Mouse (Mus musculus) thymus, postnatal 14 days (tissue): ENCODE measurements around the gene Tyms.
"Not testable (repeated sequence)": the region's sequence is repeated elsewhere in the genome, so short reads cannot be mapped to it uniquely, and the experiment has no call there.

Source experiments
- DNase-seq: peaks from one replicate; pipeline ENCODE4 v3.0.0; 2021

The Tyms gene

DNA sequence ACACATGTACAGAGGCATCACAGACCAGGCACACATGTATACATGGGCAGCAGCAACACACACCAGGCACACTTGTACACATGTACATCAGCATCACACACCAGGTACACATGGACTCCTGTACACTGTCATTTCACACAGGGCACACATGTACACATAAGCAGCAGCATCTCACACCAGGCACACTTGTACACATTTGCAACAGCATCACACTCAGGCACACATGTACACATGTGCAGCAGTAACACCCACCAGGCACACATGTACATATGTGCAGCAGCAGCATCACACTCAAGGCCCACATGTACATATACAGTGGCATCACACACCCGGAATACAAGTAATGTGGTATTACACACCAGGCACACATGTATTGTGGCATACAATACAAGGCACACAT, 24.8 kb upstream of the Tyms start:
- DNase-seq: no peak

DNA sequence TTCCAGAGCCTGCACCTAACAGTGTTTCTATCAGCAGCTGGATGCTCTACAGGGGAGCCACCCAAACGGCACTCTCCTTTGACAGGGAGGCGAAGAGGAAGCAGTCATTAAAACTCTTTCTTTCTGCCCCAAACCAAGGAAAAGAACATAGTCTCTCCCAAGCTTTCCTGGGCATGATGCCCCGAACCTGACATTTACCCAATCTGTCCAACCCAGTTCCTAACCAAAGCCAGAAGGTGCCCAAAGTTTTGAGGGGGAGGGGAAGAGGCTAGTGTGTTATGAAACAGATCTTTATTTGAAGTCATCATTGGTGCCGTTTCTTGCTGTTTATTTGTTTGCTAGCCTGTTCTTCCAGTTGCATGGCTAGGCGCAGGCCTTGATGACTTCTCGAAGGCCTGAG, 22.3 kb upstream of the Tyms start:
- DNase-seq: no peak

DNA sequence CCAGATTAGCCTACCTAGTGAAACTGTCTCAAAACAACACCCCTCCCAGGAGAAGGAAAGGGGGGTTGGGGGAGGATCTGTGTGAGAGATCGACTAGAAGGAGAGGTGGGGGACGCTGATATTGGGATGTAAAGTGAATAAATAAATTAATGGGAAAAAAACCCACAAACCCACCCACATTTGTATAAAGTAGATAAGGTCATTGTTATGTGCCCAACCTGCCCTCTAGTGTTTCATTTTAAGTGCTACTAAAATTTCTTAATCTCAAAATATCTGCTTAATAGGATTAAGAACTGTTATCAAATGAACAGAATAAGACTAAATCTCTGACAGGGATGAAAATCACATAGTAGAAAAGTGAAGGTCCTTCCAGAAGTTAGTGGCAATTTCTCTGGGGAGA, 21.0 kb upstream of the Tyms start:
- DNase-seq: no peak

DNA sequence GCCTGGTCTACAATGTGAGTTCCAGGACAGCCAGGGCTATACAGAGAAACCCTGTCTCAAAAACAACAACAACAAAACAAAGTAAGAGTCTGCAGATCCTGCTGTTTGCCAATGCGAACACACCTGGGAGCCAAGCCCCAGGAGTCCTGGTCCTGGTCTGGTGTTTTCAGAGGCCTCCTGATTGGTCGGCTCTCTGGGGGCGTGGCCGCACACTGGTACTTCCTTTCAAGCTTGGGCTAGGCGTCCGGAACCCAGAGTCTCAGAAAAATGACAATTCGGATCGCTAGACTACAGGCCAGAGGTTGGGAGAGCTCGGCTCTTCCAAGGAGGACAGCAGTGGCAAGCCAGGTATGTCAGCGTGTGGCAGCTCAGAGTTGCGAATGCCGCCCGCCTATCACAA, 19.3 kb upstream of the Tyms start:
- DNase-seq: no peak

DNA sequence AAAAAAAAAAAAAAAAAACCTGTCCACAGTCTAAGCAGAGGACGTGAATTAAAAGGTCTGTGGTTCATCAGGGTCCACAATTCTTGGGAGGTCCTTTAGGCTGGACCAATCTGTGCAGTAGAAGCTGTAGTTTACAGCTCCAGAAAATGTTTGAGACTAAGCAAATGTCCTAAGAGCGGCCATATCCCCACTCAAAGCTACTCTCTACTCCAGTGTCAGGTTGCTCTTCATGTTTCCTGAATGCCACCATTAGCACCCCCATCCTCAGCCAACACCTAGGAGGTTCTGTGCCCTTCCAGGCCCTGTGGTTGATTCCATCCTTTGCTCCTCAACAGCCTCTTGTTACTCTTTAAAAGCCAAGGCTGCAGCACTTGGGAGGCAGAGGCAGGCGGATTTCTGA, 1.0 kb downstream of the Tyms start:
- DNase-seq: no peak

DNA sequence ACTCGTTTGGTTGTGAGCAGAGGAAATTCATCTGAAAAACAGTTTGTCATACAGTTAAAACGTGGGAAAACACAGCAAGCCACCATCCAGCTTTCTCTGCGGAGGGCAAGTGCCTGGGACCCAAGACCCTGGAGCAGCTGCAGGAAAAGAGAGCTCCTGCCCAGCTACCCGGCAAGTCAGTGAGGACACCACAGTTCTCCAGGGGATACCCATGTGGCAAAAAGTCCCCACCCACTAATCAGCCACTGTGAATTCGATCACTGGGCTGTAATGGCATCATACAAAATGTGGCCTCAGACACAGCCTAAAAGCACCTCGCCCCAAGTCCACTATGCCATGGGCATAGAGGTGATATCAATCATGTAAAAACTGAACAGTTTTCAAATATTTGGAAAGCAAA, 1.7 kb downstream of the Tyms start:
- DNase-seq: no peak

DNA sequence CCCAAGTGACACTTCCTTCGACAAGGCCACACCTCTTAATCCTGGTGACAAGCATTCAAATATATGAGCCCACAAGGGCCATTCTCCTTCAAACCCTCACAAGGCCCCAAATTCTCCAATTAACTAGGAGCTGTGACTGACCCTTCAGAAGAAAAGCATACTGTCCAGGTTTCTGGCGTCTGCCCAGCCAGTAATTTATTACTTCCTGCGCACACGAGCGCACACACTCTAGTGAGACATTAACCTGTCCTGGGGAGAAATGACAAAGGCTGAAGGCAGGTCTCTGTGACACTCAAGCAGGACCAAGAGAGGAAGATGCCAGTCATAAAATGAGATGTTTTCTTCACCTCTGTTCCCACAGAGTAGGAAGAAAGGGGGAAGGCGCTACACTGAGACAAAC, 5.7 kb downstream of the Tyms start:
- no peak for DNase-seq

DNA sequence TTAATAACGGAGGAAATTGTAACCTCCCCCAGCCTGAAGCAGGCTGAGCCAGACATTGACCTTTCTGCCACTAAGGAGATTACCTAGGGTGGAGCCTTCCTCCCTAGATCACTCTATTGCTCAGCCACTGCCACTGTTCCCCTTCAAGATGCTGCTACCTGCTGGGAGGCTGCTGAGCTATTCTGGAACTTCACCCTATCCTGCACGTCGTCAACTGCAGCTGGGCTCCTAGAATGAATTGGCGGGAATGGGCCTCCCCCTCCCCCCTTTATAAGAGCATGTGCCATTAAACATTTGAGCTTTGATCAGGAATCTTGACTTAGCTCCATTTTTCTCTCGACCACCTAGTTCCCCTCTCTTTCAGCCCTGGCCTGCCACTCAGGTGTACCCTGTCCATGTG, 13.8 kb downstream of the Tyms start:
- DNase-seq: not testable (repeated sequence)

DNA sequence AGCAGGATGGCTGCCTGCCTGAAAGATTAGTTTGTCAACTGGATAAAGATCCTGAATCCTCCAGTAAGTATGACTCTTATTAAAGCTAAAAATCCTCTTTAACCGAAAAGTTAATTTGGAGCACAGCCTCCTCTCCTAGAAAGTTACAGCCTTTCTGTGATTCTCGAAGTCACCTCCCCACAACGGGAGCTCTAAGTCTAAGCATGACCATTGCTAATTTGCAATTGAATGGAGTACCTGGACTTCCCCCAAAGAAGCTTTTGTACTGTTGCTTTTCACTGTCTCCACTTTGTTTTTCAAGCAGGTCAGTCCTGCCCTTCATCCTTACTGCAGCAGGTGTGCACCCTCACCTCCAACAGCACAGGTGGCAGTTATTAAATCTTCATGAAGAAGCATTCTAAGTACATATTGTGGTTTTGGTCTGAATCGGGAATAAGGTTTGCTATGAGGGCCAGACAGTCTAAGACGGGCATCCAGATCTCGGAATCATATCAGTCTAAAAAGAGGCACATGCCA, 15.1 kb downstream of the Tyms start:
- no peak for DNase-seq

DNA sequence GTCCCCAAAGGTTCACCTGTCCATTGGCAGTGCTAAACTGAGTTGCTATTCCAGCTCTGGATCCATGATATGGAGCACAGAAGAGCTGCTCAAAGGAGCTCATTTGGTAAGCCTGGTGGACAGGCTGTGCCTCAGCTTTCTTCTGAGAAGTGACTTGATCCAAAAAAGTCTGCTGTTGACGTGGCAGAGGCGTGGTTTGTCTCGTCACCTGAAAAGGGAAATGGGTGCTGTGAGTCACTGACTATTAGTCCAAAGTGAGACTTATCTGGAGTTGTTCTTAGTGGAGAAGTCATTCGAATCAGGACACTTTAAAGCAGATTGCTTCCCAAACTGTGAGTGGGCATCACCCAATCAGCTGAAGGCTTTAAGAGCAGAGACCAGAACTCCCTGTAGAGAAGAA, 33.6 kb downstream of the Tyms start:
- DNase-seq: not testable (repeated sequence)

DNA sequence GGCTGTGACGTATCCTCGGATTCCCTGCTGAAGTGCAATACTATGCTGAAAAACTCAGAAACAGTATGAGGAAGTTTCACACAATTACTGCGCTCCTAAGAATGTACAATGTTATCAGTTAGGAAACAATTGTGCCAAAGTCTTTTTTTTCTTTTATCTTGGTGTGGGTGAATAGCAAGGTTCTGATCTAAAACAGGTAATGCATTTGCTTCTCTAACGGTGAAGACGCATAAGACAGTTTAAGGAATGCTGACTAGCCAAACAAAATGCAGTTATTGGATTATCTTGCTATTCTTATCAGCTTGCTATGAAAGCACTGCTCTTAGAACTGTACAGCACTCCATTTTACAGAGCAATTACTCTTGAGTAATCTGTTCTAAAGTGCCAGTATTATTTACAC, 34.1 kb downstream of the Tyms start:
- not testable (repeated sequence) for DNase-seq

DNA sequence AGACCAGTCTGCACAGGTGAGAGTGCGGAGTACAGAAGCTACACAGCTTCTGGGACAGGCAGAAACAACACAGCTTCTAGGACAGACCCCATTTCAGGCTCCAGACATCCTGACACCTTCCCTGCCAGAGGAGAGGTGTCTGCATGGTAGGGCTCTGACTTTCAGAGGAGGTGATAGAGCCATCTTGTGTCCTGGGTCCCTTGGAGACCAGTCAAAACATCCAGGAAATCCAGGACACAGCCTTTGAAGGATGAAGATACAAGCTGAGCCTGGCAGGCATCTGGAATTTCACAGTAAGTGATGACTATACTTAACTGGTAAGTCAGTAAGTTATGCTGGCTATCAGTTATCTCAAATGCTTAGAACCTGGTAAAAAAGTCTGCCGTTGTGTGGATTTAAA, 36.3 kb downstream of the Tyms start:
- not testable (repeated sequence) for DNase-seq

DNA sequence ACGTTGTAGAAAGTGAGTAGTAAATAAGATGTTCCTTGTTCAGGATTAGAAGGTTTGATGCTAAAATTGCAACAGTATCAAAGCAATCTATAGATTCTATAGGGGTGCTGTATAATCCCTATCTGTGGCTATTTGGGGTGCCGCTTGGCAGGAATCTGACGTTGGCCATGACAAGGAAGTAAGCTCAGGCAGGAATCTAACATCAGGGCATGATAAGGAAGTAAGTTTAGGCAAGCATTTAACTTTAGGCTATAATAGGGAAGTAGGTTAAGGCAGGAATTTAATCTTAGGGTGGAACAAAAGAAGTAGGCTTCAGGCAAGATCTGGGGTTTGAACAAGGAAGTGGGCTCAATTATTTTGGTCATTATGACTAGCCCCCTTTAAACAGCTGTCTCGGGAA, 37.6 kb downstream of the Tyms start:
- DNase-seq: not testable (repeated sequence)

DNA sequence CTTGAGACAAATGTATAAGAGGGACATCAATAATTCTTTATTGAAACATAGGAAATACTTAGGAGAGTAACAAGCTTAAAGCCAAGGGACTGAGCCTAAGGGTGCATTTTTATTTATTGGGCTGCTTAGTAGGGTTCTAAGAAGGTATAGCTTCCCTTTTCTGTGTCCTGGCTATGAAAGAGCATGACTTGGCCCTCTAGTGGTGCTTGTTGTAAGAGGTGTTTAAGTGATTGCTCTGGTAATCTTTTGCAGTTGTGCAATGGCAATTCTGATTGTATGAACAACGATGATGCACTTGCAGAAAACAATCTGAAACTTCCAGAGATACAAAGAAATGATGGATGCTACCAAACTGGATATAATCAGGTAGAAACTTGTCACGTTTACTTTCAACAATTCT, 58.8 kb downstream of the Tyms start:
- DNase-seq: peak; percentile 14

DNA sequence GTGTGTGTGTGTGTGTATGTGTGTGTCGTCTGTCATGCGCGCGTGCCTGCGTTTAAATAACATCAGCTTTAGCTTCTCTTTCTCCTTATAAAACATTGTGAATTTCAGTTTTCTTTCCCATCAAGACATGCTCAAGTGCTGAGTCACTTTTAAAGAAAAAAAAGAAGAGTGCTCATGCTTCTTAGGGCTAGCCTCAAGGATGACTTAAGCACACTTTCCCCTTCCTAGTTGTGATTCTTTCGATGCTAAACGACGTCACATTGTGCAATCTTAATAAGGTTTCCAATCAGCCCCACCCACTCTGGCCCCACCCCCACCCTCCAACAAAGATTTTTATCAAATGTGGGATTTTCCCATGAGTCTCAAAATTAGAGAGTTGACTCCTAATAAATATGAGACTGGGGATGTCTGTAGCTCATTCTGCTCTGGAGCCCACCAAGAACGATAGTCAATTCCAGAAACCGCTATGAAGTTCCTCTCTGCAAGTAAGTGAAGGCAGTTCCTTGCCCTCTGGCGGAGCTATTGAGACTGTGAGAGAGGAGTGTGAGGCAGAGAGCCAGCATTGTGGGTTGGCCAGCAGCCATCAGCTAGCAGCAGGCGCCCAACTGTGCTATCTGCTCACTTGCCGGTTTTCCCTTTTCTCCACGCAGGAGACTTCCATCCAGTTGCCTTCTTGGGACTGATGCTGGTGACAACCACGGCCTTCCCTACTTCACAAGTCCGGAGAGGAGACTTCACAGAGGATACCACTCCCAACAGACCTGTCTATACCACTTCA, 60.5 kb downstream of the Tyms start, which contains the start of gene Il6:
Gene Il6, plus strand, starts transcription at position 389 of the 778 bp plus-strand sequence.
- peak; percentile 4 for DNase-seq
